ENCODE assay signal across 16 mouse cellular contexts in genomic region chr16:51795003-51795402, GRCm38 (mm10).
"Had no signal": no experiment of that assay in that cellular context is flagged by ENCODE, and none has a peak within 500 bp of the region (broad histone marks: within the 10 kb centered on the region; RNA-seq: fewer than 3 reads in every experiment).

No protein-coding gene starts in this region.

- H3K4me3 ChIP-seq: neural tube, embryonic 13.5 days; neural tube, embryonic 15.5 days; stomach, embryonic 15.5 days had no signal

- H3K4me2 ChIP-seq: neural tube, embryonic 13.5 days; neural tube, embryonic 15.5 days; stomach, embryonic 15.5 days had no signal

- H3K9ac ChIP-seq: neural tube, embryonic 13.5 days; neural tube, embryonic 15.5 days; stomach, embryonic 15.5 days had no signal

- H3K27me3 ChIP-seq: neural tube, embryonic 13.5 days; neural tube, embryonic 15.5 days; stomach, embryonic 15.5 days had no signal

- H3K9me3 ChIP-seq: neural tube, embryonic 13.5 days; neural tube, embryonic 15.5 days; stomach, embryonic 15.5 days had no signal

- DNase-seq: retina, postnatal 1 day; right cerebral cortex, adult 18-20 months; right cerebral cortex, postnatal 14 days; right cerebral cortex, postnatal 25 days; right cerebral cortex, postnatal 4 days; spleen, adult 18-20 months; thymus, adult 18-20 months; thymus, adult 2 months; thymus, postnatal 14 days; thymus, postnatal 25 days; thymus, postnatal 36 days; thymus, postnatal 4 days had no signal

- H3K4me1 ChIP-seq: neural tube, embryonic 13.5 days; neural tube, embryonic 15.5 days; stomach, embryonic 15.5 days had no signal

- H3K27ac ChIP-seq: neural tube, embryonic 13.5 days; neural tube, embryonic 15.5 days; stomach, embryonic 15.5 days; stomach, postnatal 0 days had no signal

- H3K36me3 ChIP-seq: neural tube, embryonic 13.5 days; neural tube, embryonic 15.5 days; stomach, embryonic 15.5 days had no signal
